Mouse (Mus musculus) kidney, postnatal 0 days (tissue): Measurements from ENCODE around the gene Klhl11. TPM values are rescaled to one million over a fixed set of nuclear protein-coding genes. Genes with fewer than 3 reads are reported as not detected.

Experiments used
- ATAC-seq: fragments of 200-750 bp; cut with Nextera tagmentation; replicated peaks from 2 replicates; pipeline ENCODE4 v1.8.0; 2017; ENCODE audit warnings: low read depth, moderate number of reproducible peaks, moderate TSS enrichment, moderate library complexity; ENCODE audit not compliant: low FRiP score
- DNase-seq: peaks from one replicate; pipeline ENCODE4 v3.0.0-alpha.2; 2016; ENCODE audit warnings: low spot score
- H3K27ac ChIP-seq: fragments of 300-500 bp; sonication (generic); 2 replicates; pipeline ENCODE4 v1.5.1; 2014; ENCODE audit warnings: mild to moderate bottlenecking
- H3K27me3 ChIP-seq: fragments of 300-500 bp; sonication (generic); 2 replicates; pipeline ENCODE4 v1.6.1; 2014; ENCODE audit warnings: low read length, mixed read lengths; ENCODE audit not compliant: insufficient read depth
- H3K36me3 ChIP-seq: fragments of 300-500 bp; sonication (generic); 2 replicates; pipeline ENCODE4 v1.6.1; 2014; ENCODE audit warnings: low read length, mixed read lengths; ENCODE audit not compliant: insufficient read depth
- H3K4me1 ChIP-seq: fragments of 300-500 bp; sonication (generic); replicated peaks from 2 replicates; pipeline ENCODE4 v1.6.1; 2014; ENCODE audit warnings: antibody characterized with exemption, low read length, mixed read lengths; ENCODE audit not compliant: insufficient read depth
- H3K4me2 ChIP-seq: fragments of 300-500 bp; sonication (generic); 2 replicates; pipeline ENCODE4 v1.6.1; 2014; ENCODE audit warnings: mild to moderate bottlenecking, low read length, moderate library complexity, mixed read lengths
- H3K4me3 ChIP-seq: fragments of 300-500 bp; sonication (generic); replicated peaks from 2 replicates; pipeline ENCODE4 v1.5.1; 2014; ENCODE audit warnings: low read depth, low read length
- H3K9ac ChIP-seq: fragments of 300-500 bp; sonication (generic); 2 replicates; pipeline ENCODE4 v1.6.1; 2014; ENCODE audit warnings: low read depth, low read length
- H3K9me3 ChIP-seq: fragments of 300-500 bp; sonication (generic); replicated peaks from 2 replicates; pipeline ENCODE4 v1.6.1; 2016; ENCODE audit warnings: low read length, inconsistent platforms, mixed read lengths
- CTCF ChIP-seq: IDR thresholded peaks from 2 replicates; pipeline ENCODE4 v1.5.1; 2016; ENCODE audit warnings: antibody characterized with exemption, low read depth, mild to moderate bottlenecking, moderate library complexity
- WGBS: fragments of 180-500 bp; shearing (Covaris S2); extraction: QIAGEN DNeasy Blood & Tissue Kit; methylation state at CpG from one replicate; pipeline ENCODE4 v1.1.7; 2014; 5-methylcytosine and 5-hydroxymethylcytosine counted together
- polyA plus RNA-seq: library from polyadenylated mRNA; unstranded; fragments of >200 nt; fragmentation: Nextera tagmentation; extraction: Ambion mirVana; gene quantifications from 2 replicates; pipeline ENCODE4 v1.2.1, GENCODE M21; 2015

Gene Klhl11
- polyA plus RNA-seq, 1 experiment from 2014 or later, result 6.0 TPM

DNA sequence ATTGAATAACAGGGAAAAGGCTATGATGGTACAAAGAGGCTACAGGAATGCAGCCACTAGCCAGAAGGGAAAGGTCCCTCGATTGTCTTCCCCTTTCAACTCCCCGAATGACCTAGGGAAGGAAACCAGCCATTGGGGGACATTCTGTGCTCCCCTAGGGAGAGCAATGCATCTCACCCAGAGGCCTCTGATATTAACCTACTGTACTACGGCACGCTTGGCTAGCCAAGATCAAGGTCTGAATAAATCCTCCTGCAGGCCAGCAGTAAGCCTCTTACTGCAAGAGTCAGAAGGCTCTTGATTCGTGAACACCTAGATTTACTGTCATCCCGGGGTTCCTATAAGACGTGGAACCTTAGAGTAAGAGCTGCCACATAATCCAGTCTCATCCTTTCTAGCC, 28.1 kb upstream of the Klhl11 start:
- Histone ChIP-seq H3K9ac (no peak overlapping the region), H3K4me2 (no peak overlapping the region), H3K4me3 (no peak overlapping the region), H3K27ac (no peak overlapping the region), H3K27me3 (no peaks in the 10 kb centered on the region), H3K4me1 (no peaks in the 10 kb centered on the region; the same call in 1 of the 2 replicates), H3K9me3 (no peaks in the 10 kb centered on the region), H3K36me3 (peaks cover 62% of the 10 kb centered on the region)
- 58% methylated on average over 7 of the region's 7 CpGs for WGBS
- no peak for TF ChIP-seq CTCF
- ATAC-seq (0 out of 2 replicates have a peak, but pooled peaks have one; percentile 16), DNase-seq (peak; percentile 24)

DNA sequence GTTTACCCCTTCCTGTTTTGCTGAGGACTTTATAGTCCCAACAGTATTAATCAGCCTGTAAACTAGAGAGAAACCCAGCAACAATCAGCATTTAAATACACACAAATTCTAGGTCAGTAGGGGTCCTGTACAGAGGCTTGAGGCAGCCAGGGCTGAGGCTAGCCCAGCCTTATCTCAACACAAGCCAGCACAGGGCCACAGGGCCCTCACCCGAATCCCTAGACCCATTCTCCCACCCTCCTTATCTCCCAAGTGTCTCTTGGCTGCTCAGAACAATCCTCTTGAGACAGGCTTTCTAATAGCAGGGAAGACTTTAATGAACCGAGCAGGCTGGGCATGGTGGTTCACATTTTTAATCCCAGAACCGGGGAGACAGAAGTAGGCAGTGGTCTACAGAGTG, 27.7 kb upstream of the Klhl11 start:
- Histone ChIP-seq H3K27me3 (no peaks in the 10 kb centered on the region), H3K9me3 (no peaks in the 10 kb centered on the region), H3K9ac (no peak overlapping the region), H3K36me3 (peaks cover 62% of the 10 kb centered on the region), H3K4me1 (no peaks in the 10 kb centered on the region; the same call in 1 of the 2 replicates), H3K4me3 (no peak overlapping the region), H3K27ac (no peak overlapping the region), H3K4me2 (no peak overlapping the region)
- 80% methylated on average over 3 of the region's 3 CpGs for WGBS
- TF ChIP-seq CTCF, result no peak
- ATAC-seq, result no peak
- DNase-seq, result no peak

DNA sequence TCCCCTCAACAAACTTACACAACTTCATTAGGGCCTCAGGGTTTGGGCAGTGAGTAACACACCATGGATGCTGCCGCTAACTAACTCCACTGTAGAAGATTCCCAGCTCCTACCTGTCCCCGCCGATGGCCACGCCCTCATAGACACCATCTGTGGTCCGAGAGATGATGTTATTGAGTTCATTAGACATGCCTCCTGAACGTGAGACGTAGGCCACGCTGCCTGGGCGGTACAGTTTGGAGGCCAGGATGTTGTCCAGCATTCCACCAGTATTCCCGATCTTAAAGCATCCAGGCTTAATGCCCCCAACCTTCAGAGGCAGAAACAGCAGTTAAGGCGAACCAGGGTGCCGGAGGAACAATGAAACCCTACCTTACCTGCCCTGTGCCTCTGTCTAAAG, 21.2 kb upstream of the Klhl11 start:
- Histone ChIP-seq H3K36me3 (peaks cover 72% of the 10 kb centered on the region), H3K4me2 (no peak overlapping the region)

DNA sequence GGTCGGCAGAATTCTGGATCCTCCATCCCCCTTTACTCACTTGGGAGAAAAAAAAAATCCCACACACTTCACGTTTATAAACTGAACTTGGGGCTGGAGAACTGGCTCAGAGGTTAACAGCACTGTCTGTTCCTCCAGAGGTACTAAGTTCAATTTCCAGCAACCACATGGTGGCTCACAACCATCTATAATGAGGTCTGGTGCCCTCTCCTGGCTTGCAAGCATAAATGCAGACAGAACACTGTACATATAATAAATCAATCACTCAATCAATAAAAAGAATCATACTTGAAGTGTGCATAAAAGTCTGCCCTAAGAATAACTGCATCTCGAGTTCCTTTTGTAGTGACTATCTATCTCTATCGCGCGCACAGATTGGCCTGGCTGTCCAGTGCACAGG, 18.4 kb upstream of the Klhl11 start:
- 89% methylated on average over 6 of the region's 6 CpGs for WGBS
- TF ChIP-seq CTCF, result peak; percentile 59
- H3K36me3 ChIP-seq, result peaks cover 58% of the 10 kb centered on the region
- H3K4me3 ChIP-seq, result no peak overlapping the region
- no peak overlapping the region for H3K27ac ChIP-seq
- no peak for DNase-seq
- H3K27me3 ChIP-seq, result no peaks in the 10 kb centered on the region
- H3K9me3 ChIP-seq, result no peaks in the 10 kb centered on the region
- ATAC-seq, result no peak
- H3K4me2 ChIP-seq, result no peak overlapping the region
- H3K4me1 ChIP-seq, result no peaks in the 10 kb centered on the region
- no peak overlapping the region for H3K9ac ChIP-seq

More for the DNA sequence above, 21.2 kb upstream of the Klhl11 start:
- H3K9ac ChIP-seq, result no peak overlapping the region
- no peak overlapping the region for H3K4me3 ChIP-seq
- no peak overlapping the region for H3K27ac ChIP-seq
- H3K4me1 ChIP-seq, result no peaks in the 10 kb centered on the region
- no peaks in the 10 kb centered on the region for H3K27me3 ChIP-seq
- no peak for TF ChIP-seq CTCF
- WGBS, result 87% methylated on average over 12 of the region's 12 CpGs
- ATAC-seq (no peak), DNase-seq (no peak)
- no peaks in the 10 kb centered on the region for H3K9me3 ChIP-seq

- no peak for ATAC-seq
- Histone ChIP-seq H3K9me3 (no peaks in the 10 kb centered on the region), H3K4me3 (no peak overlapping the region), H3K4me1 (no peaks in the 10 kb centered on the region), H3K4me2 (no peak overlapping the region), H3K9ac (no peak overlapping the region), H3K27me3 (no peaks in the 10 kb centered on the region), H3K27ac (no peak overlapping the region), H3K36me3 (peaks cover 64% of the 10 kb centered on the region)
- WGBS, result 78% methylated on average over 8 of the region's 8 CpGs
- DNase-seq, result peak; percentile 66
- peak; percentile 72 for TF ChIP-seq CTCF
These were observed 13.4 kb upstream of the Klhl11 start for GRCm38 (mm10) chr11:100485801-100486538.

- H3K4me1 ChIP-seq, result no peaks in the 10 kb centered on the region
- H3K4me3 ChIP-seq, result no peak overlapping the region
- ATAC-seq (no peak), DNase-seq (no peak)
- H3K27ac ChIP-seq, result no peak overlapping the region
- H3K27me3 ChIP-seq, result no peaks in the 10 kb centered on the region
- TF ChIP-seq CTCF, result no peak
- H3K9ac ChIP-seq, result no peak overlapping the region
- H3K9me3 ChIP-seq, result no peaks in the 10 kb centered on the region
- peaks cover 68% of the 10 kb centered on the region for H3K36me3 ChIP-seq
- WGBS, result 91% methylated on average over 3 of the region's 3 CpGs
- H3K4me2 ChIP-seq, result no peak overlapping the region
These were observed 11.9 kb upstream of the Klhl11 start for GRCm38 (mm10) chr11:100484461-100484860.
